Mouse (Mus musculus): ENCODE measurements at regions not wholly inside any gene's neighbourhood (a gene's known extent, or its start where the extent isn't known, plus 50 kb on each side); places are given as distances from the start of the nearest gene placed in this dataset.

DNA sequence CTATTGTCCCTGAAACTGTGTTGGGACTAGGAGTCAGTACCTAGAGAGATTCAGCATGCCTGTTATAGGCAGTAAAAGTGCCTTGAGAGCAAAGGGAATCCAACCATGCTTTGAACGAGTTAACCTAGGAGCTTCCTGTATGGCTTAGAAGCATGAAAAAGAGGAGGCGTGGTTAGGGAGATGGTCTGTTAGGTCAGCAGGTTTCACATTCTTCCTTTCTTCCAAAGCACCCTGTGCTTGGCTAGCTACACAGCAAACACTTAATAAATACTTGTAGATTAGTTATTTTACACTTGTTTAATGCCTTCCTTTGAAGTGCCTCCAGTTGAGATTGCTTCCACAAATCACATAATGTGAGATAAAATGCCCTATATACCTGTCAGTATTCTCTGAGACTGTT is 284.9 kb upstream of the Adgra3 start:
- Histone ChIP-seq H3K27me3 (ENCODE audit: control insufficient read depth, insufficient read depth, low read length) (no peaks in the 10 kb centered on the region), H3K9me3 (replicated peaks; ENCODE audit: control insufficient read depth, low read length) (no peaks in the 10 kb centered on the region), H3K9ac (ENCODE audit: low read depth, low read length) (no peak overlapping the region), H3K27ac (ENCODE audit: low read depth, low read length) (no peak overlapping the region), H3K36me3 (ENCODE audit: control insufficient read depth, insufficient read depth, low read length) (no peaks in the 10 kb centered on the region), H3K4me2 (no peak overlapping the region), H3K4me1 (ENCODE audit: control insufficient read depth, insufficient read depth, low read length) (no peaks in the 10 kb centered on the region), H3K4me3 (ENCODE audit: low read depth, low read length) (no peak overlapping the region)
- ATAC-seq (replicated peaks; ENCODE audit: insufficient number of reproducible peaks, low FRiP score, low TSS enrichment), result no peak
- WGBS (ENCODE audit: insufficient replicate concordance), result 67% methylated on average over 2 of the region's 2 CpGs

DNA sequence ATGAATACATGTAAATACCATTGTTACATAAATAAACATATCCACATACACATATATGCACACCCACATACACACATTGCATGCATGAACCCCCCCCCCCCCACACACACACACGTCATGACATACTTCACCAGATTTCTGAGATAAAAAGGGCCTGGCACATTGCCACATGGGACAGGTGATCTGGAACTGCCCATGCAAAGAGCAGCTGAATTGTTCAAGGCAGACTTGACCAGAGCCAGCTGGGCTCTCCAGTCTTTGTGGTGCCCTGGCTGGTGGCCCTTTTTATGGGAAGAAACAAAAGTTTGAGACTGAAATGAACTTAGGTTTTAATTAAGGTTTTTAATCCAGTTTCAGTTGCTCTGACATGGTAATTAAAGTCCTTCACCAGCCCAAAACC is 250.7 kb upstream of the Adgra3 start:
- Histone ChIP-seq H3K27me3 (ENCODE audit: control insufficient read depth, insufficient read depth, low read length) (no peaks in the 10 kb centered on the region), H3K36me3 (ENCODE audit: control insufficient read depth, insufficient read depth, low read length) (no peaks in the 10 kb centered on the region), H3K9me3 (replicated peaks; ENCODE audit: control insufficient read depth, low read length) (no peaks in the 10 kb centered on the region), H3K4me1 (ENCODE audit: control insufficient read depth, insufficient read depth, low read length) (no peaks in the 10 kb centered on the region), H3K9ac (ENCODE audit: low read depth, low read length) (no peak overlapping the region), H3K27ac (ENCODE audit: low read depth, low read length) (no peak overlapping the region), H3K4me2 (no peak overlapping the region), H3K4me3 (ENCODE audit: low read depth, low read length) (no peak overlapping the region)
- no peak for ATAC-seq (replicated peaks; ENCODE audit: insufficient number of reproducible peaks, low FRiP score, low TSS enrichment)
- 54% methylated on average over 1 of the region's 1 CpGs for WGBS (ENCODE audit: insufficient replicate concordance)

DNA sequence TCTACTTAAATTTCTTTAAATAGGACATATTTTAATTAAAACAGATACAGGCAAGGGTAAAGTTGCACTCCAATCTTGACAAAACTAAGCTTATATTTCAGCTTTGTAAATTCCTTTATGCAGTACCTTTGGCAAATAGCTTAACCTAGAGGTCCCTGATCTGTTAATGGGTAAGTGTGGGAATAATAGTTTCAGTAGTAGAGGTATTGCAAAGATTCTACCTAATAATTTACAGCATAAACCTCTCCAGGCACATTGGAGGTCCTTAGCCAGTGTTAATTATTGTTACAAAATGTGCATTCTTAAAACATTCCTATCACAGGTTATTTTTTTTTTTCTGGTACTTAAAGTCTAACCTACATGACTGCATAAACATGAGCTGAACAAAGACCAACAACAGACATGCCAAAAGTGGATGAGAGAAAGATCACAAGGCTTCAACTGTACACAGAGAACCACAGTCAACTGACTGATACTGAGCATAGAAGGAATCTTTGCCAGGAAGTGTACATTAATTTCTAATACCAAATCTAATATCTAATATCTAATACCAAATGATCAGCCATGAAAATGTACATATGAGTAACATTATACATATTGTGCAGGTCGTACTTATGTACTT is 245.2 kb upstream of the Adgra3 start:
- 67% methylated on average over 1 of the region's 1 CpGs for WGBS (ENCODE audit: insufficient replicate concordance)
- no peak overlapping the region for H3K27ac ChIP-seq (ENCODE audit: low read depth, low read length)
- ATAC-seq (replicated peaks; ENCODE audit: insufficient number of reproducible peaks, low FRiP score, low TSS enrichment), result no peak
- no peaks in the 10 kb centered on the region for H3K4me1 ChIP-seq (ENCODE audit: control insufficient read depth, insufficient read depth, low read length)
- H3K4me3 ChIP-seq (ENCODE audit: low read depth, low read length), result no peak overlapping the region
- no peak overlapping the region for H3K9ac ChIP-seq (ENCODE audit: low read depth, low read length)
- no peak overlapping the region for H3K4me2 ChIP-seq
- no peaks in the 10 kb centered on the region for H3K9me3 ChIP-seq (replicated peaks; ENCODE audit: control insufficient read depth, low read length)
- no peaks in the 10 kb centered on the region for H3K27me3 ChIP-seq (ENCODE audit: control insufficient read depth, insufficient read depth, low read length)
- no peaks in the 10 kb centered on the region for H3K36me3 ChIP-seq (ENCODE audit: control insufficient read depth, insufficient read depth, low read length)

DNA sequence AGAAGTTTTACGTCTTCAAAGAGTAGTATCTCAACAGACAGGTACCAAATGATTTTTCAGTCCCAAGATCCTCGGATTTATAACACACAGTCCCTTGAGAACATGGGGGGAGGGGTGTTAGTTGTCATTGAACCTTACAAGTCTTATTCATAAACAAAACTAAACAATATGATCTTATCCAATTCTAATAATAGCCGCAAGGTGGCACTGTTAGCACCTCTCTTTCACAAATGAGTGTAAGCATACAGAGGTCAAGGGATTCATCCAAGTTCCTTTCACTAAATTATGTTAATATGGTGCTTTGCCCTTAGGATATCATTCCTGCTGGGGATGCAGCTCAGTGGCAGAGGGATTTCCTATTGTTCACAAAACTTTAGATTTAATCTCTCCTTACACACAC is 235.0 kb upstream of the Adgra3 start:
- no peaks in the 10 kb centered on the region for H3K36me3 ChIP-seq (ENCODE audit: control insufficient read depth, insufficient read depth, low read length)
- H3K9ac ChIP-seq (ENCODE audit: low read depth, low read length), result no peak overlapping the region
- no peaks in the 10 kb centered on the region for H3K27me3 ChIP-seq (ENCODE audit: control insufficient read depth, insufficient read depth, low read length)
- H3K27ac ChIP-seq (ENCODE audit: low read depth, low read length), result no peak overlapping the region
- H3K4me1 ChIP-seq (ENCODE audit: control insufficient read depth, insufficient read depth, low read length), result no peaks in the 10 kb centered on the region
- ATAC-seq (replicated peaks; ENCODE audit: insufficient number of reproducible peaks, low FRiP score, low TSS enrichment), result no peak
- no peak overlapping the region for H3K4me2 ChIP-seq
- WGBS (ENCODE audit: insufficient replicate concordance), result 58% methylated on average over 3 of the region's 3 CpGs
- no peaks in the 10 kb centered on the region for H3K9me3 ChIP-seq (replicated peaks; ENCODE audit: control insufficient read depth, low read length)
- H3K4me3 ChIP-seq (ENCODE audit: low read depth, low read length), result no peak overlapping the region

DNA sequence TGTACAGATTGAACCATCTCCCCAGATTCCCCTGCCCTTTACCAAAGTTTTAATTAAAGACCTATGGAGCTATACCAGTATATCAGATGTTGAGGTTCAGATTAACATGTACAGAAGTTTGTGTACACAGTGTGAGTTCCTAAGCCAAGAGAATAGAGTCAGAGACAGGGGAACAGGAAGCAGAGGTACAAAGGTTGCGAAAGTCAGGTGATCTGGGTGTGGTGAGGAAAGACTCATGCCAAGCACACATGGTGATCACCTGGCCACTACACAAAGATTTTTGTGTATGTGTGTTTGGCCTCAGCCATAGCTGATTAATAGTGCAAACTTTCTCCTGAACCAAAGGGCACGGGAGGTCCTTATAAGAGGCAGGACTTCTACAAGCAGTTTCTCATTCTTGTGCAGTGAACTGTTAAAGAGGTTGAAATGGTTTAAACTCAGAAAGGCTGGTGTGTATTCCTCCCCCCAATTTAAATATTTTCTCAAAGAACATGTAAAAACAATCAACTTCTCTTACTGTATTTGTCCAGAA is 232.1 kb upstream of the Adgra3 start:
- 80% methylated on average over 2 of the region's 2 CpGs for WGBS (ENCODE audit: insufficient replicate concordance)
- Histone ChIP-seq H3K4me2 (no peak overlapping the region), H3K9me3 (replicated peaks; ENCODE audit: control insufficient read depth, low read length) (no peaks in the 10 kb centered on the region), H3K4me3 (ENCODE audit: low read depth, low read length) (no peak overlapping the region), H3K27me3 (ENCODE audit: control insufficient read depth, insufficient read depth, low read length) (no peaks in the 10 kb centered on the region), H3K27ac (ENCODE audit: low read depth, low read length) (no peak overlapping the region), H3K36me3 (ENCODE audit: control insufficient read depth, insufficient read depth, low read length) (no peaks in the 10 kb centered on the region), H3K9ac (ENCODE audit: low read depth, low read length) (no peak overlapping the region), H3K4me1 (ENCODE audit: control insufficient read depth, insufficient read depth, low read length) (no peaks in the 10 kb centered on the region)
- ATAC-seq (replicated peaks; ENCODE audit: insufficient number of reproducible peaks, low FRiP score, low TSS enrichment), result no peak

DNA sequence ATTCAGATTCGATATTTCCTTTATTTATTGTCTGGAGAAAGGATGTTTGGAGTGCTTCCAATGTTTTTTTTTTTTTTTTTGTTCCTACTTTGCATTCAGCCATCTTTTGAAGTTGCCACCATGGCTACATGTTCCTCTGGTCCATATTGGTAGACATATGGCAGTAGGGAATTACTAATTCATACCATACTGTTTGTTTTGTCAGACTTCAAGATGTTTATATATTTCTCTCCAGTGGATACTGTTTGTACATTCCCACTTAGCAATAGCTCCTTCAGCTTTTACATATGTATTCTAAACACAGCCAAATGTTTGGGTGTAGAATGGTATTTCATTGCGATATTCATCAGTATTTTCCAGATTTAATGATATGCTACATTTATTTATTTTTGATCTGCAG is 201.6 kb upstream of the Adgra3 start:
- 75% methylated on average over 2 of the region's 2 CpGs for WGBS (ENCODE audit: insufficient replicate concordance)
- no peak for ATAC-seq (replicated peaks; ENCODE audit: insufficient number of reproducible peaks, low FRiP score, low TSS enrichment)
- no peak overlapping the region for H3K4me2 ChIP-seq
- H3K27me3 ChIP-seq (ENCODE audit: control insufficient read depth, insufficient read depth, low read length), result no peaks in the 10 kb centered on the region
- H3K9me3 ChIP-seq (replicated peaks; ENCODE audit: control insufficient read depth, low read length), result no peaks in the 10 kb centered on the region
- H3K9ac ChIP-seq (ENCODE audit: low read depth, low read length), result no peak overlapping the region
- H3K4me1 ChIP-seq (ENCODE audit: control insufficient read depth, insufficient read depth, low read length), result no peaks in the 10 kb centered on the region
- no peak overlapping the region for H3K4me3 ChIP-seq (ENCODE audit: low read depth, low read length)
- H3K36me3 ChIP-seq (ENCODE audit: control insufficient read depth, insufficient read depth, low read length), result no peaks in the 10 kb centered on the region
- H3K27ac ChIP-seq (ENCODE audit: low read depth, low read length), result no peak overlapping the region

DNA sequence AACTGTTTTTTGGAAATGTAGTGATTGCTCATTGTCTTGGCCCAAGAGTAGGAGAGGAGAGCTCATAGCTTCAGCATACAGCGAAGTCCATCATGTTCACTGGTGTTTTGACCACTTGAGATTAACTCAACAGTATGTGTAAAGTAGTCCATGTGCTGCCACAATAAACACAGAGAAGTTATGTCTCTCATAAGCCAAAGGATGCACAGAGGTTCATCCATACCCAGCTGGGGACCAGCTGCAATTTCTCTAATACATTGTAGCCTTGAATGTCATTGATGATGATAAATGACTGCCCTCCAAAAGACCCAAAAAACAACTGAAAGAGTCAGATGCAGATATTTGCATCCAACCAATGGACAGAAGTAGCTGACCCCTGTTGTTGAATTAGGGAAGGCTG is 199.2 kb upstream of the Adgra3 start:
- ATAC-seq (replicated peaks; ENCODE audit: insufficient number of reproducible peaks, low FRiP score, low TSS enrichment), result no peak
- H3K9ac ChIP-seq (ENCODE audit: low read depth, low read length), result no peak overlapping the region
- no peak overlapping the region for H3K4me2 ChIP-seq
- no peaks in the 10 kb centered on the region for H3K36me3 ChIP-seq (ENCODE audit: control insufficient read depth, insufficient read depth, low read length)
- no peaks in the 10 kb centered on the region for H3K4me1 ChIP-seq (ENCODE audit: control insufficient read depth, insufficient read depth, low read length)
- no peak overlapping the region for H3K4me3 ChIP-seq (ENCODE audit: low read depth, low read length)
- H3K9me3 ChIP-seq (replicated peaks; ENCODE audit: control insufficient read depth, low read length), result no peaks in the 10 kb centered on the region
- WGBS (ENCODE audit: insufficient replicate concordance), result 81% methylated on average over 1 of the region's 1 CpGs
- no peaks in the 10 kb centered on the region for H3K27me3 ChIP-seq (ENCODE audit: control insufficient read depth, insufficient read depth, low read length)
- no peak overlapping the region for H3K27ac ChIP-seq (ENCODE audit: low read depth, low read length)

DNA sequence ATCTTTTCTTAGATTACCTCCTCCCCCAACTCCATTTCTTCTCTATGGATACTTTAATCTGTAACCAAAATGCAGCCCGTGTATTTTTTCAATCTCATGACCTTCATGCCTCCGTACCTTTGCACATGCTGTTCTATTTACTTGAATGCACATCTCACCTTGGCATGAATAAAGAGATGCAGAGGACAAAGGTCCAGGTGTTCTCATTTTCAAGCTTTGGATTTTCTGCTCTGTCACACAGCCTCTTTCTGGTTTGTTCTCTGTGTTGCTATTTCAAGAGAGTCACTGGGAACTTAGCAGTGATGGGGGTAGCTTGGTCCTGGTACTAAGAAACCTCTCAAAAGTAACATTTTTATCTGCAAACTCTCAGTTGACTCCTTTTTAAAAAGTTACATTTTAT is 175.3 kb upstream of the Adgra3 start:
- no peak overlapping the region for H3K4me3 ChIP-seq (ENCODE audit: low read depth, low read length)
- H3K9ac ChIP-seq (ENCODE audit: low read depth, low read length), result no peak overlapping the region
- H3K27ac ChIP-seq (ENCODE audit: low read depth, low read length), result no peak overlapping the region
- H3K9me3 ChIP-seq (replicated peaks; ENCODE audit: control insufficient read depth, low read length), result no peaks in the 10 kb centered on the region
- H3K36me3 ChIP-seq (ENCODE audit: control insufficient read depth, insufficient read depth, low read length), result no peaks in the 10 kb centered on the region
- 86% methylated on average over 2 of the region's 2 CpGs for WGBS (ENCODE audit: insufficient replicate concordance)
- H3K4me2 ChIP-seq, result no peak overlapping the region
- no peaks in the 10 kb centered on the region for H3K4me1 ChIP-seq (ENCODE audit: control insufficient read depth, insufficient read depth, low read length)
- no peak for ATAC-seq (replicated peaks; ENCODE audit: insufficient number of reproducible peaks, low FRiP score, low TSS enrichment)
- no peaks in the 10 kb centered on the region for H3K27me3 ChIP-seq (ENCODE audit: control insufficient read depth, insufficient read depth, low read length)

DNA sequence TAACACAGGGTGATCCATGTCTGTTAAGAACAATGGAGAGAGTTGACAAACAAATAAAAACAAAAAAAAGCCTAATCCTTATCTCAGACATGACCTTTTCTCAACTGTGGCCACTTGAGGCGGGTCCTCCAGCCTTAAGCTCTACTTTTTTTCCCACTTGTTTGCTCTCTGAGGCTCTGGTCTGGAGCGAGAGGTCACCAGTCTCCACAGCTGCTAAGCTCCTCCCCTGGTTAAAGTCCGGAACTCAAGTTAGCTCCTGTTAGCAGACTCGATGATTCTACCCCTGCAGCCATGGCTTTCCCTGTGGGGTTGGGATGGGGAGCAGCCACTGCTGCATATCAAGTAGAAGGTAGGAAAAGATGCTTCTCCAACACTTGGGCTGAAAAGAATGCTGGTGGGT is 158.2 kb upstream of the Adgra3 start:
- no peak overlapping the region for H3K4me2 ChIP-seq
- no peaks in the 10 kb centered on the region for H3K36me3 ChIP-seq (ENCODE audit: control insufficient read depth, insufficient read depth, low read length)
- no peak for ATAC-seq (replicated peaks; ENCODE audit: insufficient number of reproducible peaks, low FRiP score, low TSS enrichment)
- no peak overlapping the region for H3K9ac ChIP-seq (ENCODE audit: low read depth, low read length)
- H3K4me1 ChIP-seq (ENCODE audit: control insufficient read depth, insufficient read depth, low read length), result no peaks in the 10 kb centered on the region
- no peaks in the 10 kb centered on the region for H3K9me3 ChIP-seq (replicated peaks; ENCODE audit: control insufficient read depth, low read length)
- no peak overlapping the region for H3K4me3 ChIP-seq (ENCODE audit: low read depth, low read length)
- WGBS (ENCODE audit: insufficient replicate concordance), result 32% methylated on average over 4 of the region's 4 CpGs
- H3K27me3 ChIP-seq (ENCODE audit: control insufficient read depth, insufficient read depth, low read length), result no peaks in the 10 kb centered on the region
- H3K27ac ChIP-seq (ENCODE audit: low read depth, low read length), result no peak overlapping the region
